Mouse (Mus musculus): ENCODE measurements around the gene Rps6ka2. TPM values are rescaled to one million over a fixed set of nuclear protein-coding genes. Genes with fewer than 3 reads are reported as not detected.
A peak's percentile ranks its signal among the peaks of the same experiment; 100 is the strongest.

Gene Rps6ka2
- polyA plus RNA-seq, 1 experiment from 2014 or later, result 20.1 TPM

- ATAC-seq (ENCODE audit: insufficient number of reproducible peaks, low FRiP score, low TSS enrichment, low read depth) (no peak), DNase-seq (ENCODE audit: low spot score) (no peak)
- H3K9ac ChIP-seq (ENCODE audit: low read length), result no peak overlapping the region
- WGBS, result 87% methylated on average over 6 of the region's 6 CpGs
- H3K27ac ChIP-seq (replicated peaks; ENCODE audit: low read depth, low read length), result no peak overlapping the region
- no peaks in the 10 kb centered on the region for H3K36me3 ChIP-seq (ENCODE audit: control insufficient read depth, insufficient read depth, low read length)
- no peak overlapping the region for H3K4me3 ChIP-seq (ENCODE audit: low read depth, low read length)
- H3K27me3 ChIP-seq (ENCODE audit: control insufficient read depth, insufficient read depth, low read length), result no peaks in the 10 kb centered on the region
- no peaks in the 10 kb centered on the region for H3K4me1 ChIP-seq (ENCODE audit: control insufficient read depth, insufficient read depth, low read length)
- no peak overlapping the region for H3K4me2 ChIP-seq (ENCODE audit: low read depth, severe bottlenecking)
- H3K9me3 ChIP-seq (ENCODE audit: control insufficient read depth, low read length), result no peaks in the 10 kb centered on the region
These were observed 75.2 kb downstream of the Rps6ka2 start for GRCm38 (mm10) chr17:7245078-7245477.

- Histone ChIP-seq H3K4me1 (ENCODE audit: control insufficient read depth, insufficient read depth, low read length) (no peaks in the 10 kb centered on the region), H3K9me3 (ENCODE audit: control insufficient read depth, low read length) (no peaks in the 10 kb centered on the region), H3K4me3 (ENCODE audit: low read depth, low read length) (no peak overlapping the region), H3K9ac (ENCODE audit: low read length) (no peak overlapping the region), H3K4me2 (ENCODE audit: low read depth, severe bottlenecking) (no peak overlapping the region), H3K27ac (replicated peaks; ENCODE audit: low read depth, low read length) (no peak overlapping the region), H3K27me3 (ENCODE audit: control insufficient read depth, insufficient read depth, low read length) (no peaks in the 10 kb centered on the region), H3K36me3 (ENCODE audit: control insufficient read depth, insufficient read depth, low read length) (peaks cover 2% of the 10 kb centered on the region; the same call in 1 of the 2 replicates)
- DNase-seq (ENCODE audit: low spot score) (no peak), ATAC-seq (ENCODE audit: insufficient number of reproducible peaks, low FRiP score, low TSS enrichment, low read depth) (no peak)
- WGBS, result 86% methylated on average over 6 of the region's 6 CpGs
These were observed 77.1 kb downstream of the Rps6ka2 start for GRCm38 (mm10) chr17:7246893-7247556.

GRCm38 (mm10) chr17:7250373-7250772 is 80.5 kb downstream of the Rps6ka2 start:
- H3K27ac ChIP-seq (replicated peaks; ENCODE audit: low read depth, low read length), result no peak overlapping the region
- no peaks in the 10 kb centered on the region for H3K9me3 ChIP-seq (ENCODE audit: control insufficient read depth, low read length)
- DNase-seq (ENCODE audit: low spot score), result no peak
- no peaks in the 10 kb centered on the region for H3K4me1 ChIP-seq (ENCODE audit: control insufficient read depth, insufficient read depth, low read length)
- H3K4me3 ChIP-seq (ENCODE audit: low read depth, low read length), result no peak overlapping the region
- no peak overlapping the region for H3K9ac ChIP-seq (ENCODE audit: low read length)
- H3K4me2 ChIP-seq (ENCODE audit: low read depth, severe bottlenecking), result no peak overlapping the region
- H3K36me3 ChIP-seq (ENCODE audit: control insufficient read depth, insufficient read depth, low read length), result peaks cover 2% of the 10 kb centered on the region; the same call in 1 of the 2 replicates
- WGBS, result 86% methylated on average over 4 of the region's 4 CpGs
- no peaks in the 10 kb centered on the region for H3K27me3 ChIP-seq (ENCODE audit: control insufficient read depth, insufficient read depth, low read length)
- ATAC-seq (ENCODE audit: insufficient number of reproducible peaks, low FRiP score, low TSS enrichment, low read depth), result no peak

DNA sequence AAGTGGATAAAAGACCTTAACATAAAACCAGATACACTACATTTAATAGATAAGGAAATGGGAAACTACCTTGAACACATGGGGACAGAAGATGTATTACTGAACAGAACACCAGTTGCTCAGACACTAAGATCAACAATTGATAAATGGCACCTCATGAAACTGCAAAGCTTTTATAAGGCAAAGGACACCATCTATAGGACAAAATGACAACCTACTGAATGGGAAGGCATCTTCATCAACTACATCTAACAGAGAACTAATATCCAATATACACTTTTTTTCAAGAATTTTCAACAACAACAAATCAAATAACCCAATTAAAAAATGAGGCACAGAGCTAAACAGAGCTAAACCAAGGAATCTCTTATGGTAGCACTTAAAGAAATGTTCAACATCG is 87.3 kb downstream of the Rps6ka2 start:
- Histone ChIP-seq H3K4me3 (ENCODE audit: low read depth, low read length) (no peak overlapping the region), H3K36me3 (ENCODE audit: control insufficient read depth, insufficient read depth, low read length) (no peaks in the 10 kb centered on the region; the same call in 1 of the 2 replicates), H3K9ac (ENCODE audit: low read length) (no peak overlapping the region), H3K4me1 (ENCODE audit: control insufficient read depth, insufficient read depth, low read length) (peaks cover 3% of the 10 kb centered on the region; the same call in 1 of the 2 replicates), H3K4me2 (ENCODE audit: low read depth, severe bottlenecking) (no peak overlapping the region), H3K27me3 (ENCODE audit: control insufficient read depth, insufficient read depth, low read length) (no peaks in the 10 kb centered on the region), H3K9me3 (ENCODE audit: control insufficient read depth, low read length) (no peaks in the 10 kb centered on the region), H3K27ac (replicated peaks; ENCODE audit: low read depth, low read length) (no peak overlapping the region)
- 85% methylated on average over 1 of the region's 1 CpGs for WGBS
- DNase-seq (ENCODE audit: low spot score) (no peak), ATAC-seq (ENCODE audit: insufficient number of reproducible peaks, low FRiP score, low TSS enrichment, low read depth) (no peak)

- H3K4me3 ChIP-seq (ENCODE audit: low read depth, low read length), result no peak overlapping the region
- no peak for DNase-seq (ENCODE audit: low spot score)
- H3K4me1 ChIP-seq (ENCODE audit: control insufficient read depth, insufficient read depth, low read length), result peaks cover 3% of the 10 kb centered on the region; the same call in 1 of the 2 replicates
- H3K27ac ChIP-seq (replicated peaks; ENCODE audit: low read depth, low read length), result no peak overlapping the region
- no peak overlapping the region for H3K4me2 ChIP-seq (ENCODE audit: low read depth, severe bottlenecking)
- no peaks in the 10 kb centered on the region; the same call in 1 of the 2 replicates for H3K36me3 ChIP-seq (ENCODE audit: control insufficient read depth, insufficient read depth, low read length)
- H3K9ac ChIP-seq (ENCODE audit: low read length), result no peak overlapping the region
- no peaks in the 10 kb centered on the region for H3K27me3 ChIP-seq (ENCODE audit: control insufficient read depth, insufficient read depth, low read length)
- H3K9me3 ChIP-seq (ENCODE audit: control insufficient read depth, low read length), result no peaks in the 10 kb centered on the region
- no peak for ATAC-seq (ENCODE audit: insufficient number of reproducible peaks, low FRiP score, low TSS enrichment, low read depth)
- 81% methylated on average over 15 of the region's 15 CpGs for WGBS
These were observed 88.9 kb downstream of the Rps6ka2 start for GRCm38 (mm10) chr17:7258748-7259359.

- Histone ChIP-seq H3K9me3 (ENCODE audit: control insufficient read depth, low read length) (no peaks in the 10 kb centered on the region), H3K27me3 (ENCODE audit: control insufficient read depth, insufficient read depth, low read length) (no peaks in the 10 kb centered on the region), H3K27ac (replicated peaks; ENCODE audit: low read depth, low read length) (no peak overlapping the region), H3K9ac (ENCODE audit: low read length) (no peak overlapping the region), H3K36me3 (ENCODE audit: control insufficient read depth, insufficient read depth, low read length) (no peaks in the 10 kb centered on the region; the same call in 1 of the 2 replicates), H3K4me2 (ENCODE audit: low read depth, severe bottlenecking) (no peak overlapping the region), H3K4me3 (ENCODE audit: low read depth, low read length) (no peak overlapping the region), H3K4me1 (ENCODE audit: control insufficient read depth, insufficient read depth, low read length) (peaks cover 5% of the 10 kb centered on the region; the same call in 1 of the 2 replicates)
- DNase-seq (ENCODE audit: low spot score), result no peak
- 19% methylated on average over 10 of the region's 10 CpGs for WGBS
- ATAC-seq (ENCODE audit: insufficient number of reproducible peaks, low FRiP score, low TSS enrichment, low read depth), result 0 out of 2 replicates have a peak, but pooled peaks have one; percentile 13
These were observed 90.4 kb downstream of the Rps6ka2 start for GRCm38 (mm10) chr17:7260360-7260759.

DNA sequence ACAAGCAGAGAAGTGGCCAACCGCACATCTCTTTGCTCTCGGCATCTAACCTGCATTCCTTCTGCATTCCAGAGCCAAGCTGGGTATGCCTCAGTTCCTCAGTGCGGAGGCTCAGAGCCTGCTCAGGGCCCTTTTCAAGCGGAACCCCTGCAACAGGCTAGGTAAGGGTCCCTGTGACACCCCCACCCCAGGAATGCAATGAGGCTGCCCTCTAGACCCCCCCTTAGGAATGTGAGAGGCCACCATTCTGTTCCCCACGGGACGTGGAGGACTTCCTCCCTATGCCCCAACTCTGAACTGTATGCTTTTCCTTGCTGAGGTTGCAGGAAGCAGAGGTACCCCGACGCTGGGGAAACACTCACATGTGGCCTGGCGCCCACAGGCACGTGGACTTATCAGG is 92.1 kb downstream of the Rps6ka2 start:
- Histone ChIP-seq H3K9ac (ENCODE audit: low read length) (no peak overlapping the region), H3K4me2 (ENCODE audit: low read depth, severe bottlenecking) (no peak overlapping the region), H3K4me3 (ENCODE audit: low read depth, low read length) (no peak overlapping the region), H3K27ac (replicated peaks; ENCODE audit: low read depth, low read length) (no peak overlapping the region), H3K36me3 (ENCODE audit: control insufficient read depth, insufficient read depth, low read length) (no peaks in the 10 kb centered on the region), H3K4me1 (ENCODE audit: control insufficient read depth, insufficient read depth, low read length) (peaks cover 5% of the 10 kb centered on the region; the same call in 1 of the 2 replicates), H3K9me3 (ENCODE audit: control insufficient read depth, low read length) (no peaks in the 10 kb centered on the region), H3K27me3 (ENCODE audit: control insufficient read depth, insufficient read depth, low read length) (no peaks in the 10 kb centered on the region)
- peak; percentile 46 for DNase-seq (ENCODE audit: low spot score)
- 32% methylated on average over 10 of the region's 10 CpGs for WGBS
- peak; percentile 67 for ATAC-seq (ENCODE audit: insufficient number of reproducible peaks, low FRiP score, low TSS enrichment, low read depth)

- ATAC-seq (ENCODE audit: insufficient number of reproducible peaks, low FRiP score, low TSS enrichment, low read depth) (no peak), DNase-seq (ENCODE audit: low spot score) (no peak)
- WGBS, result 87% methylated on average over 4 of the region's 4 CpGs
- Histone ChIP-seq H3K4me2 (ENCODE audit: low read depth, severe bottlenecking) (no peak overlapping the region), H3K27me3 (ENCODE audit: control insufficient read depth, insufficient read depth, low read length) (no peaks in the 10 kb centered on the region), H3K36me3 (ENCODE audit: control insufficient read depth, insufficient read depth, low read length) (no peaks in the 10 kb centered on the region), H3K4me3 (ENCODE audit: low read depth, low read length) (no peak overlapping the region), H3K4me1 (ENCODE audit: control insufficient read depth, insufficient read depth, low read length) (peaks cover 5% of the 10 kb centered on the region; the same call in 1 of the 2 replicates), H3K9me3 (ENCODE audit: control insufficient read depth, low read length) (no peaks in the 10 kb centered on the region), H3K9ac (ENCODE audit: low read length) (no peak overlapping the region), H3K27ac (replicated peaks; ENCODE audit: low read depth, low read length) (no peak overlapping the region)
These were observed 92.7 kb downstream of the Rps6ka2 start for GRCm38 (mm10) chr17:7262620-7263019.

Data from limb, embryonic 11.5 days (tissue).